Mouse (Mus musculus) neural tube, embryonic 10.5 days (tissue): ENCODE results near the gene Nfe2.
A peak's percentile ranks its signal among the peaks of the same experiment; 100 is the strongest.

Experiments used
- DNase-seq: peaks from one replicate; pipeline ENCODE4 v3.0.0-alpha.2; 2017; ENCODE audit warnings: low spot score; ENCODE audit errors: extremely low spot score

The Nfe2 gene

GRCm38 (mm10) chr15:103216052-103216451 lies 42.2 kb downstream of the Nfe2 start:
- DNase-seq: no peak

GRCm38 (mm10) chr15:103214971-103215907 lies 43.0 kb downstream of the Nfe2 start:
- peak; percentile 92 for DNase-seq

DNA sequence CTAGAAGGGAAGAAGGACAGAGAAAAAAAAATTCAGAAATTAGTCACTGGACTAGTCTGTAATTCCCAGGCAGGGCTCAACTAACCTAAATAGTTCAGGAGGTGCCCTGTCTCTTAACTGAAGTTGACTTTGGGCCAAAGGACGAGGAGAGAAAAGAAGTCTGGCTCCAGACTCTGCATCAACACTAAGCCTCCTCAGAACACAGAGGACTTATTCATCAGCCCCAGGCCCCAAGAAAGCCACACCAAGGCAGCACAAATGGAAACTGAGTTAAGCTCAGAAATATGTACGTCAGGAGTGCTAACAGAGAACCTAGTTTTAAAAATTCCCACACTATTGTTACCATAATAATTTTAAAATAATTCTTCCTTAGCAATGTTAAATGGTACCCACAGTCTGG lies 44.1 kb downstream of the Nfe2 start:
- DNase-seq: no peak

DNA sequence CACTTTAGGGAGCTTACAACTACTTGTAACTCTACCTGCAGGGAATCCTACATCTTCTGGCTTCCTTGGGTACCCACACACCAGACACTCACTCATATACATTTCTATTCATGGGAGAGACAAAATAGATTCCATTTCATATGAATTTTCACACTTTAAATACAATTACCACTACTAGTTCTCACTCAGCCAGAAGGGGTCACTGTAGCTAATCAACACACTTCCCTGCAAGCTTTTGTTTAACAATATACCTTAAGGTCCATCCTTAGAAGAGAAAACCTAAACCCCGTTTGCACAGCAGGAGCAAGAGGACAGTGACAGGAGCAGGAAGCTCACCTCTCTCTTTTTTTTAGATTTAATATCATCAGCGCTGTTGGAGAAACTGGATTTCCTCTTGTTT lies 53.0 kb downstream of the Nfe2 start:
- DNase-seq: no peak

DNA sequence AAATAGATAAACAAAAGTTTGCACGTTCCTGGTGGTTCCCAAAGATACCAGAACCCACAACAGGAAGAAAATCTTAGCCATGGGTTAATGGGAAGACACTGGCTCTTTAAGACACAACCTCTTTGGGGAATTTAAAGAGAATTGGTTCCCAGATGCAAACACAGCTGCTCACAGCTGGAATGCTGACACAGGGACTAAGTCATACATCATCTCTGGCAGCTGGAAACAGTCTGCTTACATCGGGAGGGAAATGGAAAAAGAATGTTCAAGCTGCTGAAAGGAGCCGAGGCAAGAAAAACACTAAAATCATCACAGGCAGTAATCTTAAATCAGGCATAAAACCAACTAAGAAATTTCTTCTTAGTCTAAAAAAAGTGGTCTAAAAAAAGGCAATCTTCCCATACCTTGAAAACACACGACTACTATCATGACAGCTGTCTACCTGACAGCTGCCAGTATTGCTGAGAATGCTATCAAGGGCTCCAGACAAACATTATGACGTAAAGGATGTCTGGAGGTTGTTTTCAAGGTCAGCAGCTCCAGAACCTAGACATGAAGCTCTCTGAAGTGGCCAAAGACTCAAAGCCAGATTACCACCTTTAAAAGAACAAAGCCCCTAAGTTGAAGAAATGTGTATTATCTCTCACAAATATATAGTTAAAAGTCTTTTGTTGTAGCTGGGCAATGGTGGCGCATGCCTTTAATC lies 56.0 kb downstream of the Nfe2 start:
- no peak for DNase-seq
